Mouse (Mus musculus): Measurements from ENCODE around the gene Mrpl39. TPM values are rescaled to one million over a fixed set of nuclear protein-coding genes. Genes with fewer than 3 reads are reported as not detected.

Mrpl39 gene
- 36.4 and 37.4 TPM in 2 replicates for polyA plus RNA-seq (2015; fragmentation: Nextera tagmentation; extraction: Ambion mirVana)

- Histone ChIP-seq H3K4me3 (peak within 1 kb of the TSS; percentile 80), H3K4me1 (peaks cover 11% of the 10 kb centered on the region), H3K27ac (peak within 1 kb of the TSS; percentile 71), H3K4me2 (peak within 1 kb of the TSS; percentile 72), H3K9me3 (no peaks in the 10 kb centered on the region), H3K27me3 (replicated peaks) (no peaks in the 10 kb centered on the region), H3K36me3 (replicated peaks) (no peaks in the 10 kb centered on the region; the same call in 1 of the 2 replicates), H3K9ac (peak within 1 kb of the TSS; percentile 84)
- ATAC-seq (replicated peaks): peak; percentile 99
- WGBS: under 1% methylated on average over 66 of the region's 66 CpGs
Observed at GRCm38 (mm10) chr16:84735166-84736105, at the start of gene Mrpl39. Mrpl39 (minus strand) TSS chr16:84735742.

- Histone ChIP-seq H3K9ac (no peak overlapping the region), H3K4me3 (no peak overlapping the region), H3K27me3 (replicated peaks) (no peaks in the 10 kb centered on the region), H3K4me1 (peaks cover 3% of the 10 kb centered on the region), H3K36me3 (replicated peaks) (no peaks in the 10 kb centered on the region), H3K9me3 (no peaks in the 10 kb centered on the region), H3K4me2 (no peak overlapping the region), H3K27ac (no peak overlapping the region)
- no peak; the same call in 1 of the 2 replicates for ATAC-seq (replicated peaks)
- WGBS: 10% methylated on average over 7 of the region's 7 CpGs
Observed at GRCm38 (mm10) chr16:84784966-84785365, 49.4 kb upstream of the Mrpl39 start.

- 41% methylated on average over 2 of the region's 2 CpGs for WGBS
- ATAC-seq (replicated peaks): no peak
- H3K4me1 ChIP-seq: peaks cover 3% of the 10 kb centered on the region
- no peak overlapping the region for H3K27ac ChIP-seq
- no peak overlapping the region for H3K4me2 ChIP-seq
- no peak overlapping the region for H3K9ac ChIP-seq
- H3K4me3 ChIP-seq: no peak overlapping the region
- no peaks in the 10 kb centered on the region for H3K9me3 ChIP-seq
- H3K36me3 ChIP-seq (replicated peaks): no peaks in the 10 kb centered on the region
- H3K27me3 ChIP-seq (replicated peaks): no peaks in the 10 kb centered on the region
Observed at GRCm38 (mm10) chr16:84783279-84783678, 47.7 kb upstream of the Mrpl39 start.

GRCm38 (mm10) chr16:84779718-84780117 lies 44.2 kb upstream of the Mrpl39 start:
- no peak for ATAC-seq (replicated peaks)
- Histone ChIP-seq H3K27ac (no peak overlapping the region), H3K27me3 (replicated peaks) (no peaks in the 10 kb centered on the region), H3K9ac (no peak overlapping the region), H3K4me1 (peaks cover 13% of the 10 kb centered on the region), H3K36me3 (replicated peaks) (no peaks in the 10 kb centered on the region), H3K4me2 (no peak overlapping the region), H3K9me3 (no peaks in the 10 kb centered on the region), H3K4me3 (no peak overlapping the region)
- 88% methylated on average over 5 of the region's 5 CpGs for WGBS

GRCm38 (mm10) chr16:84778861-84779630 lies 43.5 kb upstream of the Mrpl39 start:
- Histone ChIP-seq H3K27ac (no peak overlapping the region), H3K9me3 (no peaks in the 10 kb centered on the region), H3K36me3 (replicated peaks) (no peaks in the 10 kb centered on the region), H3K4me1 (peaks cover 14% of the 10 kb centered on the region), H3K27me3 (replicated peaks) (no peaks in the 10 kb centered on the region), H3K9ac (no peak overlapping the region), H3K4me2 (no peak overlapping the region), H3K4me3 (no peak overlapping the region)
- 87% methylated on average over 6 of the region's 6 CpGs for WGBS
- no peak for ATAC-seq (replicated peaks)

- WGBS: 90% methylated on average over 6 of the region's 6 CpGs
- no peak overlapping the region for H3K4me2 ChIP-seq
- no peak overlapping the region for H3K4me3 ChIP-seq
Observed at GRCm38 (mm10) chr16:84778431-84778830, 42.9 kb upstream of the Mrpl39 start.

GRCm38 (mm10) chr16:84776089-84776784 lies 40.7 kb upstream of the Mrpl39 start:
- H3K9me3 ChIP-seq: no peaks in the 10 kb centered on the region
- H3K9ac ChIP-seq: no peak overlapping the region
- H3K4me2 ChIP-seq: peak overlapping the region; percentile 98
- H3K4me1 ChIP-seq: peaks cover 24% of the 10 kb centered on the region
- no peaks in the 10 kb centered on the region for H3K27me3 ChIP-seq (replicated peaks)
- ATAC-seq (replicated peaks): no peak
- WGBS: 36% methylated on average over 7 of the region's 7 CpGs
- no peak overlapping the region for H3K27ac ChIP-seq
- H3K4me3 ChIP-seq: peak overlapping the region; percentile 79
- no peaks in the 10 kb centered on the region for H3K36me3 ChIP-seq (replicated peaks)

More at GRCm38 (mm10) chr16:84778431-84778830, 42.9 kb upstream of the Mrpl39 start:
- Histone ChIP-seq H3K27me3 (replicated peaks) (no peaks in the 10 kb centered on the region), H3K36me3 (replicated peaks) (no peaks in the 10 kb centered on the region), H3K4me1 (peaks cover 16% of the 10 kb centered on the region), H3K27ac (no peak overlapping the region), H3K9me3 (no peaks in the 10 kb centered on the region), H3K9ac (no peak overlapping the region)
- ATAC-seq (replicated peaks): no peak

GRCm38 (mm10) chr16:84775356-84775755 lies 39.8 kb upstream of the Mrpl39 start:
- 11% methylated on average over 11 of the region's 11 CpGs for WGBS
- Histone ChIP-seq H3K4me3 (peak overlapping the region; percentile 79), H3K4me2 (peak overlapping the region; percentile 98), H3K36me3 (replicated peaks) (no peaks in the 10 kb centered on the region), H3K9me3 (no peaks in the 10 kb centered on the region), H3K27ac (no peak overlapping the region), H3K4me1 (peaks cover 24% of the 10 kb centered on the region), H3K9ac (no peak overlapping the region; the same call in 1 of the 2 replicates), H3K27me3 (replicated peaks) (no peaks in the 10 kb centered on the region)
- ATAC-seq (replicated peaks): no peak

GRCm38 (mm10) chr16:84774761-84775231 lies 39.3 kb upstream of the Mrpl39 start:
- Histone ChIP-seq H3K4me2 (peak overlapping the region; percentile 98), H3K9ac (peak overlapping the region; percentile 77), H3K27me3 (replicated peaks) (no peaks in the 10 kb centered on the region), H3K9me3 (no peaks in the 10 kb centered on the region), H3K36me3 (replicated peaks) (no peaks in the 10 kb centered on the region), H3K27ac (peak overlapping the region; percentile 87), H3K4me3 (peak overlapping the region; percentile 79), H3K4me1 (peaks cover 24% of the 10 kb centered on the region)
- ATAC-seq (replicated peaks): peak; percentile 50
- WGBS: under 1% methylated on average over 23 of the region's 23 CpGs

GRCm38 (mm10) chr16:84774003-84774703 lies 38.6 kb upstream of the Mrpl39 start, which contains the start of gene Jam2:
Jam2 (plus strand) TSS chr16:84774123.
- WGBS: under 1% methylated on average over 43 of the region's 43 CpGs
- peak within 1 kb of the TSS; percentile 77 for H3K9ac ChIP-seq
- no peaks in the 10 kb centered on the region for H3K36me3 ChIP-seq (replicated peaks)
- peaks cover 24% of the 10 kb centered on the region for H3K4me1 ChIP-seq
- H3K4me3 ChIP-seq: peak within 1 kb of the TSS; percentile 79
- H3K27ac ChIP-seq: peak within 1 kb of the TSS; percentile 87
- H3K4me2 ChIP-seq: peak within 1 kb of the TSS; percentile 98
- no peaks in the 10 kb centered on the region for H3K27me3 ChIP-seq (replicated peaks)
- no peaks in the 10 kb centered on the region for H3K9me3 ChIP-seq
- ATAC-seq (replicated peaks): peak; percentile 88

- under 1% methylated on average over 15 of the region's 15 CpGs for WGBS
- Histone ChIP-seq H3K4me3 (peak overlapping the region; percentile 79), H3K9me3 (no peaks in the 10 kb centered on the region), H3K36me3 (replicated peaks) (no peaks in the 10 kb centered on the region), H3K4me1 (peaks cover 24% of the 10 kb centered on the region), H3K27me3 (replicated peaks) (no peaks in the 10 kb centered on the region), H3K4me2 (peak overlapping the region; percentile 98), H3K9ac (peak overlapping the region; percentile 77; the same call in 1 of the 2 replicates), H3K27ac (peak overlapping the region; percentile 87)
- peak; percentile 44 for ATAC-seq (replicated peaks)
Observed at GRCm38 (mm10) chr16:84773268-84773861, 37.8 kb upstream of the Mrpl39 start.

Data from midbrain, embryonic 15.5 days (tissue).